In genomic region chr7:64450631-64451030, GRCm38 (mm10) we compare ENCODE assay signal across 26 mouse cellular contexts. TPM values are rescaled to one million over a fixed set of nuclear protein-coding genes. Genes with fewer than 3 reads are reported as not detected.
DNase-seq lines count a peak whose midpoint lies in the region; ATAC-seq and TF ChIP-seq lines count a peak whose summit lies in the region.
"Had no signal": no experiment of that assay in that cellular context is flagged by ENCODE, and none has a peak within 500 bp of the region (broad histone marks: within the 10 kb centered on the region; RNA-seq: fewer than 3 reads in every experiment).

No protein-coding gene starts in this region.

- H3K9ac ChIP-seq in forebrain, embryonic 13.5 days = no peak overlapping the region
- H3K9ac ChIP-seq in midbrain, postnatal 0 days (replicated peaks; ENCODE audit: low read length, poor library complexity, severe bottlenecking) = no peak overlapping the region
- H3K9ac ChIP-seq in midbrain, embryonic 11.5 days (ENCODE audit: low read length) = no peak overlapping the region
- H3K9ac ChIP-seq: embryonic facial prominence, embryonic 15.5 days; heart, embryonic 12.5 days; hindbrain, embryonic 12.5 days; intestine, embryonic 15.5 days; limb, embryonic 12.5 days; liver, postnatal 0 days had no signal

- TF ChIP-seq CTCF in layer of hippocampus, adult 2 months (conservative IDR thresholded peaks at IDR 0.05) = no peak
- no peak for TF ChIP-seq CTCF in midbrain, postnatal 0 days (IDR thresholded peaks at IDR 0.05)

- H3K27ac ChIP-seq in forebrain, embryonic 13.5 days = peak overlapping the region; percentile 74
- no peak overlapping the region for H3K27ac ChIP-seq in forebrain, embryonic 10.5 days
- H3K27ac ChIP-seq in layer of hippocampus, adult 2 months = peak overlapping the region; percentile 46
- no peak overlapping the region for H3K27ac ChIP-seq in midbrain, postnatal 0 days (ENCODE audit: low read depth, low read length)
- H3K27ac ChIP-seq in midbrain, embryonic 11.5 days (ENCODE audit: low read depth, low read length) = no peak overlapping the region
- H3K27ac ChIP-seq: embryonic facial prominence, embryonic 15.5 days; intestine, embryonic 15.5 days; limb, embryonic 12.5 days; macrophage had no signal

- no peak overlapping the region for H3K4me3 ChIP-seq in forebrain, embryonic 13.5 days
- H3K4me3 ChIP-seq in forebrain, embryonic 10.5 days = no peak overlapping the region
- no peak overlapping the region for H3K4me3 ChIP-seq in layer of hippocampus, adult 2 months
- H3K4me3 ChIP-seq in midbrain, postnatal 0 days (ENCODE audit: low read depth, low read length) = no peak overlapping the region
- H3K4me3 ChIP-seq in midbrain, embryonic 11.5 days (ENCODE audit: low read depth, low read length) = no peak overlapping the region
- H3K4me3 ChIP-seq: embryonic facial prominence, embryonic 15.5 days; heart, embryonic 12.5 days; hindbrain, embryonic 12.5 days; intestine, embryonic 15.5 days; limb, embryonic 12.5 days had no signal

- H3K27me3 ChIP-seq in forebrain, embryonic 13.5 days = no peaks in the 10 kb centered on the region
- H3K27me3 ChIP-seq in forebrain, embryonic 10.5 days (ENCODE audit: poor library complexity, severe bottlenecking) = no peaks in the 10 kb centered on the region
- no peaks in the 10 kb centered on the region for H3K27me3 ChIP-seq in midbrain, postnatal 0 days (ENCODE audit: insufficient read depth, low read length)
- no peaks in the 10 kb centered on the region for H3K27me3 ChIP-seq in midbrain, embryonic 11.5 days (ENCODE audit: control insufficient read depth, insufficient read depth, low read length)
- H3K27me3 ChIP-seq: embryonic facial prominence, embryonic 15.5 days; heart, embryonic 12.5 days; hindbrain, embryonic 12.5 days; intestine, embryonic 15.5 days; limb, embryonic 12.5 days had no signal

- ATAC-seq in forebrain, embryonic 13.5 days = peak; percentile 39; the same call in 1 of the 2 replicates
- no peak for ATAC-seq in midbrain, postnatal 0 days (ENCODE audit: low FRiP score)
- ATAC-seq in midbrain, embryonic 11.5 days (ENCODE audit: low FRiP score) = no peak
- ATAC-seq in erythroid progenitor cell, adult 5-6 weeks (replicated peaks; ENCODE audit: low FRiP score, poor library complexity, severe bottlenecking) = no peak
- ATAC-seq: activated CD4-positive, CD25-positive, alpha-beta regulatory T cell, adult 4 months; intestine, embryonic 15.5 days; liver, postnatal 0 days; lung, postnatal 0 days had no signal

- H3K36me3 ChIP-seq in forebrain, embryonic 13.5 days (ENCODE audit: poor library complexity, severe bottlenecking) = no peaks in the 10 kb centered on the region
- H3K36me3 ChIP-seq in forebrain, embryonic 10.5 days (replicated peaks) = no peaks in the 10 kb centered on the region
- H3K36me3 ChIP-seq in midbrain, postnatal 0 days (ENCODE audit: insufficient read depth, low read length) = no peaks in the 10 kb centered on the region
- no peaks in the 10 kb centered on the region for H3K36me3 ChIP-seq in midbrain, embryonic 11.5 days (ENCODE audit: control insufficient read depth, insufficient read depth, low read length)
- H3K36me3 ChIP-seq: embryonic facial prominence, embryonic 15.5 days; heart, embryonic 12.5 days; hindbrain, embryonic 12.5 days; intestine, embryonic 15.5 days; limb, embryonic 12.5 days had no signal

- H3K4me2 ChIP-seq in forebrain, embryonic 13.5 days = no peak overlapping the region
- no peak overlapping the region for H3K4me2 ChIP-seq in midbrain, postnatal 0 days (ENCODE audit: low read depth, low read length, poor library complexity, severe bottlenecking)
- no peak overlapping the region for H3K4me2 ChIP-seq in midbrain, embryonic 11.5 days
- H3K4me2 ChIP-seq: embryonic facial prominence, embryonic 15.5 days; heart, embryonic 12.5 days; hindbrain, embryonic 12.5 days; intestine, embryonic 15.5 days; limb, embryonic 12.5 days; liver, embryonic 11.5 days had no signal

- no peaks in the 10 kb centered on the region for H3K9me3 ChIP-seq in forebrain, embryonic 13.5 days (replicated peaks)
- H3K9me3 ChIP-seq in forebrain, embryonic 10.5 days = no peaks in the 10 kb centered on the region
- H3K9me3 ChIP-seq in midbrain, postnatal 0 days (ENCODE audit: low read length) = no peaks in the 10 kb centered on the region
- no peaks in the 10 kb centered on the region for H3K9me3 ChIP-seq in midbrain, embryonic 11.5 days (ENCODE audit: control insufficient read depth, low read length)
- H3K9me3 ChIP-seq: embryonic facial prominence, embryonic 15.5 days; heart, embryonic 12.5 days; hindbrain, embryonic 12.5 days; intestine, embryonic 15.5 days; limb, embryonic 12.5 days had no signal

- DNase-seq in forebrain, embryonic 10.5 days (ENCODE audit: extremely low spot score, low spot score) = no peak
- no peak for DNase-seq in layer of hippocampus, adult 2 months (ENCODE audit: low spot score in 2 of 2)
- DNase-seq in layer of hippocampus, adult 9-10 months (ENCODE audit: low spot score) = no peak
- peak; percentile 61 for DNase-seq in midbrain, postnatal 0 days (ENCODE audit: low spot score)
- no peak for DNase-seq in midbrain, embryonic 11.5 days (ENCODE audit: low spot score, missing footprints)
- DNase-seq: adrenal gland, adult 8-10 months; gastrocnemius, postnatal 14 days; heart, adult 11 months; heart, postnatal 10 days; kidney, adult 8-10 months; kidney, postnatal 10 days; liver, postnatal 0 days had no signal

- H3K4me1 ChIP-seq in forebrain, embryonic 13.5 days = peaks cover 19% of the 10 kb centered on the region
- H3K4me1 ChIP-seq in forebrain, embryonic 10.5 days = 0 out of 2 replicates have a peak, but pooled peaks cover 3% of the 10 kb centered on the region
- H3K4me1 ChIP-seq in midbrain, postnatal 0 days (ENCODE audit: insufficient read depth, low read length) = no peaks in the 10 kb centered on the region
- H3K4me1 ChIP-seq in midbrain, embryonic 11.5 days (ENCODE audit: control insufficient read depth, insufficient read depth, low read length) = no peaks in the 10 kb centered on the region
- H3K4me1 ChIP-seq: embryonic facial prominence, embryonic 15.5 days; heart, embryonic 12.5 days; intestine, embryonic 15.5 days; limb, embryonic 12.5 days had no signal

- 65% methylated on average over 13 of the region's 13 CpGs for WGBS in forebrain, embryonic 13.5 days
- WGBS in forebrain, embryonic 10.5 days = 89% methylated on average over 13 of the region's 13 CpGs
- 82% methylated on average over 13 of the region's 13 CpGs for WGBS in midbrain, postnatal 0 days
- WGBS in midbrain, embryonic 11.5 days = 92% methylated on average over 13 of the region's 13 CpGs

RNA-seq across cellular contexts. Expression of gene Apba2, which starts 50.9 kb away (rescaled TPM):
- 115 and 132 TPM in 2 replicates for polyA plus RNA-seq in forebrain, embryonic 13.5 days (2015; fragmentation: Nextera tagmentation; extraction: Ambion mirVana)
- 42.3 and 46.1 TPM in 2 replicates for polyA plus RNA-seq in forebrain, embryonic 10.5 days (2016; fragmentation: Nextera tagmentation; extraction: Ambion mirVana)
- 100 to 1,000 TPM; 249 to 259 TPM for total RNA-seq in layer of hippocampus, adult 2 months (2021)
- total RNA-seq in midbrain, postnatal 0 days (2014; rRNA removed) = 374 and 379 TPM in 2 replicates
- polyA plus RNA-seq in midbrain, postnatal 0 days (2015; fragmentation: Nextera tagmentation; extraction: Ambion mirVana) = 185 and 199 TPM in 2 replicates
- polyA plus RNA-seq in midbrain, embryonic 11.5 days (2014; fragmentation: Nextera tagmentation; extraction: Ambion mirVana) = 68.3 and 82.4 TPM in 2 replicates
- not detected in 2 replicates for total RNA-seq in erythroid progenitor cell, adult 5-6 weeks (2015; ENCODE audit: low replicate concordance)
- 0.83 TPM in 1 of 2 replicates, not detected in the other for total RNA-seq in erythroid progenitor cell, adult 5-6 weeks (2017; ENCODE audit: low replicate concordance)
- total RNA-seq: common myeloid progenitor, adult 5-6 weeks; MEL had no signal
- polyA plus RNA-seq: activated CD4-positive, CD25-positive, alpha-beta regulatory T cell, adult 4 months; C2C12; liver, postnatal 0 days; macrophage had no signal

RNA-seq across cellular contexts. Expression of gene Mcee, which starts 58.2 kb away (rescaled TPM):
- polyA plus RNA-seq in forebrain, embryonic 13.5 days (2015; fragmentation: Nextera tagmentation; extraction: Ambion mirVana) = 39.1 and 44.9 TPM in 2 replicates
- polyA plus RNA-seq in forebrain, embryonic 10.5 days (2016; fragmentation: Nextera tagmentation; extraction: Ambion mirVana) = 40.3 and 43.8 TPM in 2 replicates
- total RNA-seq in layer of hippocampus, adult 2 months (2021) = 10 to 100 TPM; 50.0 to 51.5 TPM
- total RNA-seq in midbrain, postnatal 0 days (2014; rRNA removed) = 12.2 and 14.7 TPM in 2 replicates
- polyA plus RNA-seq in midbrain, postnatal 0 days (2015; fragmentation: Nextera tagmentation; extraction: Ambion mirVana) = 43.6 and 44.2 TPM in 2 replicates
- polyA plus RNA-seq in midbrain, embryonic 11.5 days (2014; fragmentation: Nextera tagmentation; extraction: Ambion mirVana) = 43.2 and 45.6 TPM in 2 replicates
- 2.9 and 28.1 TPM in 2 replicates for total RNA-seq in erythroid progenitor cell, adult 5-6 weeks (2015; ENCODE audit: low replicate concordance)
- 17.8 and 43.5 TPM in 2 replicates for total RNA-seq in erythroid progenitor cell, adult 5-6 weeks (2017; ENCODE audit: low replicate concordance)

RNA-seq across cellular contexts. Expression of gene Mphosph10, which starts 58.6 kb away (rescaled TPM):
- polyA plus RNA-seq in forebrain, embryonic 13.5 days (2015; fragmentation: Nextera tagmentation; extraction: Ambion mirVana) = 38.0 and 39.3 TPM in 2 replicates
- 58.8 and 64.7 TPM in 2 replicates for polyA plus RNA-seq in forebrain, embryonic 10.5 days (2016; fragmentation: Nextera tagmentation; extraction: Ambion mirVana)
- total RNA-seq in layer of hippocampus, adult 2 months (2021) = 10 to 100 TPM; 22.9 to 26.1 TPM
- 5.4 and 10.1 TPM in 2 replicates for total RNA-seq in midbrain, postnatal 0 days (2014; rRNA removed)
- polyA plus RNA-seq in midbrain, postnatal 0 days (2015; fragmentation: Nextera tagmentation; extraction: Ambion mirVana) = 19.2 and 20.3 TPM in 2 replicates
- 57.2 and 61.0 TPM in 2 replicates for polyA plus RNA-seq in midbrain, embryonic 11.5 days (2014; fragmentation: Nextera tagmentation; extraction: Ambion mirVana)
- 26.0 and 45.8 TPM in 2 replicates for total RNA-seq in erythroid progenitor cell, adult 5-6 weeks (2015; ENCODE audit: low replicate concordance)
- 13.9 and 31.8 TPM in 2 replicates for total RNA-seq in erythroid progenitor cell, adult 5-6 weeks (2017; ENCODE audit: low replicate concordance)

Comparison
In these comparisons a context has a peak if more than half of its experiments do, and no peak if none do; other contexts are left out.
1. H3K27ac ChIP-seq: peak in forebrain, embryonic 13.5 days (single experiment) and layer of hippocampus, adult 2 months (single experiment); none in forebrain, embryonic 10.5 days (single experiment), midbrain, postnatal 0 days (single experiment) and midbrain, embryonic 11.5 days (single experiment).